Mouse (Mus musculus): ENCODE results near the gene Cactin. TPM values are rescaled to one million over a fixed set of nuclear protein-coding genes. Genes with fewer than 3 reads are reported as not detected.

Cactin gene
- total RNA-seq, 2 experiments from 2014 or later, result 20.7 to 21.0 TPM

DNA sequence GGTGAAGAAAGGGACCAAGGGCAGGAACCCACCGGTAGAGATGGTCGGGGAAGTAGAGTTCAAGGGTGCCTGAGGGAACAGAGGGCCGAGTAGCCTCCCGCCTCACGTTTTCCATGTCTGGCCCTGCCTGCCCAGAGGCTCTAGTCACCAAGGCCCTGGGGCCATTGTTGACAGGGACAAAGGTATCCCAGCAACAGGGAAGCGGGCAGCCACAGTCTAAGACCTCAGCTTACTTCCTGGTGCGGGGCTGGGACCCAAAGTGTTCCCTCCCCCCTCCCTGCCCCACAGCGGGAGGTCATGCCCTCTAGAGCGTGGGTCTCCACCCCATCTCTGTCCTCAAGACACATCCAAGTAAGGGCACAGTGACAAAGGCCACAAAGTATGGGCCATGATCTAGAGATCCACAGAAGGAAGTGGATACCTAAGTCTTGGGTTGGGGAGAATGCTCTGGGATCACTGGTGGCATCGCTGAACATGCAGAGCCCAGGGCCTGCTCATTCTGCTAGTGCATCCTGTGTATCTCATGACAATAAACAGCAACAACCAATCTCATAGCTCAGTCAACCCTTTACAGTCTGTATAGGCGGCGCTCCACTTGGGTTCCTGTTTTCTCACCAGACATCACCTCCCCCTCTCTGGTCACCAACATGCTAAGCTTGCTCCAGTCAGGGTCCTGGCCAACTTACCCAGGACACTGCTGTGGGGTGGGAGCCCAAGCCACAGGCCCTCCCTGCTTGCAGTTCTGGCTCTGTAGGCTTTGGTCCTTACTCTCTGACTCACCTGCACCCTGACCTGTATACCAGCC, 45.0 kb downstream of the Cactin start, which contains the start of gene 4930404N11Rik:
TSS of gene 4930404N11Rik (minus strand) at position 145 of the 805 bp plus-strand sequence.
- no peak for DNase-seq

DNA sequence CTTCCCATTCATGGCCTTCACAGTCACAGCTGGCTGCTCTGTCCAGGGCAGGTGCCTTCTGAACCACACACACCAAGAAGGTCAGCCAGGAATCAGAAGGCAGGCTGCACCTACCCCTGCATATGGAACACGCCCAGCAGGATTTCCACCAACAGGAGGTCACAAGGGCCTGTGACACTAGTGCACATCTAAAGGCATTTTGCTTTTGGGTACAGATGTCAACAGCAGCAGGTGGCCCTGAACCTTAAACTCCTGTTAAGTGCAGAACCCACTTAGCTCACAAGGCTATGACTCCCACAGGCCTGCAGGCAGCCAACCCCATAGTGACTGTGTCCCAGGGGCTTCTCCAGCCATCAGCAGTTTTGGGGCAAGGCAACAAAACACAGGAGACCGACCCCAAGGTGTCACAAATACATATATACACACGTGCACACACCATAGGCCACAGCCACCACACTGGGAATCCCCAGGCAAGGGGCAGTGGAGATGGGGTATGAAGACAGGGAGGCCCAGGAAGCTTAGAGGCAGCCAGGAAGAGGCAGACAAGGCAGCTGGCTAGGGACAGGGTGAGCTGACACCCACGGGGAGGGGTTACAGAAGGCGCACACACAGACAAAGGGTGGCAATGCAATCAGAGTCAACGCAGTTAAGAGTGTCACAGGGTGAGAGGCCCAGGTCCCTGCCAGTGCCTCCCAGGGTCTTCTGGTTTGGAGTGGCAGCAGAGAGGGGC, 45.7 kb downstream of the Cactin start:
- no peak for DNase-seq

DNA sequence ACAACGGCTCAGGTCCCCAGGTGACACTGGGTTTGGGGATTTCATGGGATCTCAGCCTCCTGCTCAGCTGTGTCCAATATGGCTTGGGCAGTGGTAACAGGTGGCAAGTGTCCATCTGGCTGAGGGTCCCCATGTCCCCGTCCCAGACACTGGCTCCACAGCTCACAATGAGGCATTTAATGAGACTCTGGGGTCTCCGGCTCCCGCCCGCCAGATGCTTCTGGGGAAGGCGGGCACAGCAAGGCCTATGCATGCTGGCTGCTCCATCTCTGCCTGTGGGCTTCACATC, 46.2 kb downstream of the Cactin start:
- DNase-seq, result no peak

DNA sequence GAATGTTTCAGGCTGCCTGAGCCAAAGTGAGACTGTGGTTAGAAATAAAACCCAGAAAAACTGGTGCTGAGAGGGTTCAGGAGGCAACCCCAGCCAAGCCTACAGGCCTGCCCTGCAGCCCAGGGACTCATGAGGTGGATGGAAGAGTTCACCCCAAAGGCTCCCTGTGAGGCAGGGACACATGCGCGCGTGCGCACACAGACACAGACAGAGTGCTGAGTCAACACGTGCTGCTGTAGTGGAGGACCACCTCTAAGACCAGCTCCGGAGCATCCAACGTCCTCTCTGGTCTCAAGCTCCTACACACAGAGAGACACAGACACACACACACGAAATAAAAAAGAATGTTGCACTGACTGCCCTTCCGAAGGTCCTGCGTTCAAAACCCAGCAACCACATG, 54.4 kb downstream of the Cactin start:
- no peak for DNase-seq

Small RNA genes within 50 kb of the gene (microRNA-seq; reads per million reads assigned to microRNA genes)
- gene Mir3057, result 22.5 to 23.9 reads per million in 2 experiments

Other genes with a start within 250 kb of the Cactin start
- gene Creb3l3, start 222.2 kb upstream of the Cactin start, total RNA-seq (2021), result 1 to 10 TPM; 1.8 to 2.3 TPM
- gene Map2k2, start 215.2 kb upstream of the Cactin start, total RNA-seq (2021), result 100 to 1,000 TPM; 134 to 141 TPM
- 10 to 100 TPM; 37.0 to 43.0 TPM for gene Zbtb7a, start 185.9 kb upstream of the Cactin start, total RNA-seq (2021)
- gene Pias4, start 153.2 kb upstream of the Cactin start, total RNA-seq (2021), result 10 to 100 TPM; 17.5 to 18.6 TPM
- 1,000 to 10,000 TPM; 1,326 to 1,351 TPM for gene Eef2, start 144.5 kb upstream of the Cactin start, total RNA-seq (2021)
- 10 to 100 TPM; 41.9 to 45.7 TPM for gene Dapk3, start 138.1 kb upstream of the Cactin start, total RNA-seq (2021)
- gene 4930442H23Rik, start 137.3 kb upstream of the Cactin start, total RNA-seq (2021), result not detected
- gene Nmrk2, start 119.1 kb upstream of the Cactin start, total RNA-seq (2021), result 10 to 100 TPM; 44.1 to 74.9 TPM
- under 1 TPM; 0.23 to 0.24 TPM for gene Atcay, start 90.3 kb upstream of the Cactin start, total RNA-seq (2021)
- 1 to 10 TPM; 4.2 to 5.5 TPM for gene Zfr2, start 87.9 kb upstream of the Cactin start, total RNA-seq (2021)
- under 1 TPM; 0.21 to 0.56 TPM for gene Matk, start 68.2 kb upstream of the Cactin start, total RNA-seq (2021)
- 100 to 1,000 TPM; 118 to 125 TPM for gene Mrpl54, start 54.2 kb upstream of the Cactin start, total RNA-seq (2021)
- gene Apba3, start 54.1 kb upstream of the Cactin start, total RNA-seq (2021), result 10 to 100 TPM; 49.0 to 53.0 TPM
- gene Tjp3, start 29.5 kb upstream of the Cactin start, total RNA-seq (2021), result under 1 TPM in 1 of 2 experiments, not detected in 1; 0.50 TPM
- gene Pip5k1c, start 28.1 kb upstream of the Cactin start, total RNA-seq (2021), result 10 to 100 TPM; 52.0 to 55.4 TPM
- 1 to 10 TPM; 5.5 to 5.6 TPM for gene Tbxa2r, start 7.6 kb downstream of the Cactin start, total RNA-seq (2021)
- gene Gipc3, start 22.2 kb downstream of the Cactin start, total RNA-seq (2021), result 1 to 10 TPM; 2.2 to 3.3 TPM
- gene Hmg20b, start 29.4 kb downstream of the Cactin start, total RNA-seq (2021), result 100 to 1,000 TPM; 107 to 113 TPM
- 10 to 100 TPM; 12.1 to 13.5 TPM for gene Mfsd12, start 36.4 kb downstream of the Cactin start, total RNA-seq (2021)
- 1 to 10 TPM in 1 of 2 experiments, under 1 TPM in 1; 0.63 to 2.0 TPM for gene 4930404N11Rik, start 44.7 kb downstream of the Cactin start, total RNA-seq (2021)
- 10 to 100 TPM; 55.4 to 56.8 TPM for gene Fzr1, start 57.4 kb downstream of the Cactin start, total RNA-seq (2021)
- 10 to 100 TPM; 52.9 to 55.9 TPM for gene Dohh, start 63.3 kb downstream of the Cactin start, total RNA-seq (2021)
- gene Gm48551, start 63.4 kb downstream of the Cactin start, total RNA-seq (2021), result under 1 TPM; 0.55 to 0.70 TPM
- gene Gm48552, start 67.9 kb downstream of the Cactin start, total RNA-seq (2021), result under 1 TPM; 0.72 to 0.98 TPM
- gene Smim24, start 71.9 kb downstream of the Cactin start, total RNA-seq (2021), result 1 to 10 TPM; 1.9 to 2.4 TPM
- gene Nfic, start 134.5 kb downstream of the Cactin start, total RNA-seq (2021), result 100 to 1,000 TPM; 125 to 130 TPM
- gene Celf5, start 161.6 kb downstream of the Cactin start, total RNA-seq (2021), result under 1 TPM; 0.09 to 0.33 TPM
- 10 to 100 TPM; 57.1 to 62.3 TPM for gene Ncln, start 175.3 kb downstream of the Cactin start, total RNA-seq (2021)
- gene S1pr4, start 179.0 kb downstream of the Cactin start, total RNA-seq (2021), result under 1 TPM; 0.50 to 0.57 TPM
- under 1 TPM; 0.48 to 0.56 TPM for gene Gna15, start 203.1 kb downstream of the Cactin start, total RNA-seq (2021)
- gene Gna11, start 224.1 kb downstream of the Cactin start, total RNA-seq (2021), result 10 to 100 TPM; 58.5 to 62.7 TPM
- 100 to 1,000 TPM; 821 to 843 TPM for gene Aes, start 238.4 kb downstream of the Cactin start, total RNA-seq (2021)